Mouse (Mus musculus): ENCODE data around the gene Kpnb1. TPM values are rescaled to one million over a fixed set of nuclear protein-coding genes. Genes with fewer than 3 reads are reported as not detected.
A peak's percentile ranks its signal among the peaks of the same experiment; 100 is the strongest.
"Not testable (repeated sequence)": the region's sequence is repeated elsewhere in the genome, so short reads cannot be mapped to it uniquely, and the experiment has no call there.

Gene Kpnb1
- total RNA-seq (2021): 10 to 100 TPM; 72.9 to 87.5 TPM
- long read RNA-seq, experiment 1, full-length matches to known transcripts: 42 of 76 reads
- long read RNA-seq, experiment 1, partial matches to known transcripts: 14 of 76 reads
- long read RNA-seq, experiment 1, other reads (novel, unspliced or antisense): 20 of 76 reads
- long read RNA-seq, experiment 2, full-length matches to known transcripts: 28 of 63 reads
- long read RNA-seq, experiment 2, partial matches to known transcripts: 19 of 63 reads
- long read RNA-seq, experiment 2, other reads (novel, unspliced or antisense): 16 of 63 reads

DNA sequence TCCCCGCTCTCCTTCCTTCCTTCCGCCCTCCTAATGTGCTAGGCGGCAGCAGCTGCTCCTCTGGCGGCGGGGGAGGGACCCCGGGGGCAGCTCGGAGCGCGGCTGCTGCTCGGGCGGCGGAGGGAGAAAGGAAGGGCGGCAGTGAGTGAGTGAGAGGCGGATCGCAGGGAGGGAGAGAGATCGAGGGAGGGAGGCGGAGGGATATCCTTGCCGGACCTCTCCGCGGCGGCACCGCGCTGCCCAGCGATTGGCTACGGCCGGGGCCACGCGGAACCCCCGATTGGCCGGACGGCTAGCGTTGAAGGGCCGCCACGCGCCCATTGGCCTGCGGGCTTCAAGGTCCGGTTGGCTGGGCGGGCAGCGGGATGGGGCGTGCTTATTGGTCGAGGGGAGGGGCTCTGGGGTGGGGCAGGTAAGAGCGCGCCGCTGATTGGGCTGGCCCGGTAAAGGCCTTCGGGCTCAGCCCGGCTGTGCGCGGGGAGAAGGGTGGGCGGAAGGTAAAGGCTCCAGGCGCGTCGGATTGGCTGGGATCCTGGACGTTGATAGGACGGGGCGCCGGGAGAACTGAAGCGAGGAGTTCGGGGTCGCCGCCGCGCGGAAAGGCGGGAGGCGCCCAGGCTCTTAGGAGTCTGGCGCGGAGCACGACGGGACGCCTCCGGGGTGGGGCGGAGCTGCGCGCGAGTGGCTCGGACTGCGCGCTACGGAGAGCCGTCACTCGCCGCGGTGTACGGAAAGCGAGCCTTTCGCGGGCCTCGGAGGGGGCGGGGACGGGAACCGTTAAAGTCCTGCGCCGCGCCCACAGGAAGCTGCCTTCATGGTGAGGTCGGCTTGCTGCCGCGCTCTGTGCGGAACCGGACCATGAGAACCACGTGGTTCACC lies at the start of gene Kpnb1:
Gene Kpnb1, minus strand, starts transcription at position 118 of the 879 bp plus-strand sequence.
- DNase-seq: peak; percentile 97

DNA sequence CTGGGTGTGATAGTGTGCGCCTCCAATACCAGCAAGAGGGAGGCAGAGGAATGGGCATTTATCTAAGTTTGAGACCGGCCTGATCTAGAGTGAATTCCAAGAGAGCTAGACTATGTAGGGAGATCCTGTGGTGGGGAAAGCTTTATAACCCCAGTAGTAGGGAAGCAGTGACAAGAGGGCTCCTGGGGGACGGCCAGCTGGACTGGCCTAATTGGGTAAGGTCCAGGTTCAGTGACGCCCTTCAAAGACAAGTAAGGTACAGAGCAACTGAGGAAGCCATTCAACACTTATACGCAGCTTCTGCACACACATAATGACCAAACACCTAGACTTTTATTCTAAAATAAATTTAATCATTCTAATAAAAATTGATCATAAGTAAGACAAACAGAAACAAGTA lies 44.8 kb upstream of the Kpnb1 start:
- DNase-seq: no peak

DNA sequence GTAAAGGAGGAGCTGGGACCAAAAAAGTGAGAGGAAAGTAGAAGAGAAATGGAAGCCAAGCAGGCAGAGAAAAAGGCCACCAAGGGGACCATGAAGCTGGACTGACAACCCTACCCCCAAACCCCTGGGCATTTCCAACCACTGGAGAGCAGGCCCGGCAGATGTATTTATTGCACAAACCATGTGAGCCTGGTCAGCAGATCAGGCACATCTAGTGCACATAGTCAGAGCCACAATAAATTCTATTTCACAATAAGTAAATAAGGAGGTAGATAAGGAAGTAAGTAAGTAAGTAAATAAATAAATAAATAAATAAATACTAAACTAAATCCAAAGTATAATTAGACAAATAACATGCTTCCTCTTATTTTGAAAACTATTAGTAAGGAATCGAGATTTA lies 41.7 kb upstream of the Kpnb1 start:
- no peak for DNase-seq

DNA sequence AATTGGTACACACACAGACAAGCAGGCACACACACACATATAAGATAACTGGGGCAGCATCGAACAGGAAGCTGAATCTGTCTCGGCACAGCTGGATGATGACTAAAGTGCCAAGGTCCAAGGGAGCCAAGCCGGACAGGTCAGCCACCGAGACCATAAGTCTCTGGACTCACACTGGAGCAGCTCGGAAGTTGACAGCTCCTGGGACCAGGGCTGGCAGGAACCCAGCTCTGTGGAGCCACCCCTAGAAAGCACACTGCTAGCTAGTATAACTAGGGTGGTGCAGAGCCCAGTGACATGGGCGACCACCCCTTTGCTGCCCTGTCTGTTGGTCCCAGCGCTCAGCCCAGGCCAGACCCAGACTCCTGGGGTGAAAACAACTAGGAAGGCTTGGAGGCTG lies 41.3 kb upstream of the Kpnb1 start:
- DNase-seq: no peak

DNA sequence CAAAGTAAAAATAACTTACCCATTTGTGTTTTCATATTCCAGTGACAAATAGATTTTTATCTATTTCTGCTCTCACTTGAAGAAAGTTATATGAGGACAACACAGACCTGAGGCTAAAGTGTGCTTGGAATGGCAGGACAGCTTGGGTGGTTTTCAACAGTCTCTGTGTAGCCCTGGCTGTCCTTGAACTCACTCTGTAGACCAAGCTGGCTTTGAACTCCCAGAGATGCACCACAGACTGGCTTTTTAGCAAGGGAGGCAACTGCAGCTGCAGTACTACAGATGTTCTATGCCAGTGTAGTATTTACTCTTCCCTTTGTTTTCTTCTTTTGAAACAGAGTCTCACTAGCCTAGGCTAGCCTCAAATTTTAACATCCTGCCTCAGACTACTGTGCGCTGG lies 38.5 kb upstream of the Kpnb1 start:
- DNase-seq: no peak

DNA sequence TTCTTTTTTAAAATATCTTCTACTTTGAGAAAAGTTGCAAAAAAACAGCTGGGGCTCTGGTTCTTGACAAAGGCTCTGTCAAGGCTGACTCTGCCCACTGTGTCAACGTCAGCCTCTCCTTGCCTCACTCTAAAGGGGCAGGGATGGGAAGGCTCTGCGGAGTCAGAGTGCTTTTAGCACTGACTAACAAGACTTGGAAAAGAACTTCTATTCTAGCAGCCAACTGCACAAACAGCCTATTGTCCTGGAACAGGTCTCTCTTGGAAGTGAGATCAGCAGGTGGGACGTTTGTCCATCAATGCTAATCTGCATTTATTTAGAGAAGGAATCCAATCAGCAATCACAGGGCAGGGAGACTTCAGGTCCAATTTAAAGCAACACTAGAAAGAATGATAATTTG lies 35.8 kb upstream of the Kpnb1 start:
- no peak for DNase-seq

DNA sequence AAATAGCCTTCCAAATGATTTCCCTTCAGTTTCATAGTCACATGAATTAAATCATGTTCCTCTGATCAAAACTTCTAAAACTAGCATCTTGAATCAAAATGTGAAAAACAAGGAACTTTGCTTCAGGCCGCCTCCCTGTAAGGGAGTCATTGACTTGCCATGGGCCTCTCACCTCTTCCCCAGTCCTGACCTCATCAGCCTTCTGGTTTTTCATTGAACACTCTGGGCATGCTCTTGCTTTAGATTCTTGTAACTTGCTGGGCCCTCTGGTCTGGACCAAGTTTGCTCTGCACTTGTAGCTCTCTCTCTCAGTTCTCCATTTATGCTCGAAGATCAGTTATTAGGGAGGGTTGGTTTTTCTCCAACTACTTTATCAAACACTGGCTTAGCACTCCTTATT lies 33.9 kb upstream of the Kpnb1 start:
- DNase-seq: no peak

DNA sequence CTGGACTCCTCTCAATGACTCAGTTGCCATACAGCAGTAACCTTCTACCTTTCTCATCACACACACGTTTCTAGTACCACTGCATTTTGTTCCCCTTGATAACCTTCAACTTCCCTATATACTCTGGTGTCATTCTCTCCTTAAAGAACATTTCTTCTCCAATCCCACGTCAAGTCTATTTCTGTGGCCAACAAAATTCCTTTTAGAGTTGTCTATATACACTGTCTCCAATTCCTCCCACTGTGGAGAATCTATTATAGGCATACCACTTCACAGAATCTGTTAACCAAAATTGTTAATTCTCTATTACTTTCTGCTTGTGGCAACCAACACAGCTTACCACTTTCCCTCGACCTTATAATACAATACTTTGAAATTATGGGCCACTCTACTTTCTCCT lies 32.5 kb upstream of the Kpnb1 start:
- DNase-seq: no peak

DNA sequence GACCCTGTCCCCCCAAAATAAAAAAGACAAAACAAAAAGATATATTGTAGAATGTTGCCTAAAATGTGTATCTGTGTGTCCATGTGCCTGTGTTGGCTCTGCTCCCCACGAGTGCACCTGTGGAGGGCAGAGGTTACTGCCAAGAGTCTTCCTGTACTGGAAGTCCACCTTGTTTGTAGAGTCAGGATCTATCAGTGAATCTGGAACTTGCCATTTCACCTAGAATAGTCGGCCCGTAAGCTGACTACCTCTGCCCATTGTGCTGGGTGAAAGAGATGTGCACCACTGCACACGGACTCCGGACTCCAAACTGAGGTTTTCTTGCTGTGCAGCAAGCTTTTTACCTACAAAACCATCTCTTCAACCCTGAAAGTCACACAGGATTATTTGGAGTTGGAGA lies 26.7 kb upstream of the Kpnb1 start:
- DNase-seq: no peak

DNA sequence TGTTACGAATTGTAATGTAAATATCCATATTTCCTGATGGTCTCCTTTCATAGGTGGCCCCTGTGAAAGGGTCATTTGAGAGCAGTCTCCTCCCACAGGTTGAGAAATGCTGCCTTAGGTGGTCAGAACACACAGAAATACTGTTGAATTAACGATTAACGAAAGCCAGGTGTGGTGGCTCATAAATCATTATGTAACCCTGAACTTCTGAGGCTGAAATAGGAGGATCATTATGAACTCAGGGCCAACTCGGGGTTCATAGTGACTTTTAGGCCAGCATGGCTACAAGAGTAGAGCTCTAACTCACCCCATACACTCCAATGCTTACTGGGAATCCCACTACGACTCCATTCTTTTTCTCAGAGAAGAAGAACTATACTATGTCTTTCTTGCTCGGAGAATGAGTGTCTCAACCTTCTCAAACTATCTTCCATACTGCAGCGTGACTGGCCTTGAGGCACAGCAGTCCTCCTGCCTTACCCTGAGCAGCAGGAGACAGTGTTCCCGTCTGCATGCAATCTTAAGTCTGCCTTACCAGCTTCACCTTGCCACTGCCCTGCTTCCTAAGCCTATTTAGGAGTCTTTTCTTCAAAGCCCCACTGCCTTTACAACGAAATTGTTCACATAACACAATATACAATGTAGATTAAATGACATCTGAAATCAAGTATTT lies 23.2 kb upstream of the Kpnb1 start:
- DNase-seq: no peak

DNA sequence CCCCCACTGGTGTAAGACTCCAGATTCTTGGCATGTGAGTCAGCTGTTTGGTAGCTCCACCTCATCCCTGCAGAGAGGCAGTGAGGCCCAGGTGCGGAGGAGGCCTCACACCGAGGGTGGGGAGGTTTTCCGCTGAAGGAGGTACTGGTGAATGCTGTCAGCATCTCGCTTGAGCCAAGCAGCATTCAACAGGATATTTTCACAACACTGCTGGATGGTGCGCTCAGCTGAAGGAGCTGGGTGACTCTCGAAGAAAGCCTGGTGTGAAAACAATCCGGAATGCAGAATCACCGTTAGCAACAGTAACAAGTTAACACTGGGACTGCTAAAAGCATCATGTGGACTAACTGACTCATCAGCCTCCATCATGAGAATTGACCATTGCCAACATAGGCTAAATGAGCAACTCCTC lies 19.3 kb upstream of the Kpnb1 start:
- DNase-seq: no peak

DNA sequence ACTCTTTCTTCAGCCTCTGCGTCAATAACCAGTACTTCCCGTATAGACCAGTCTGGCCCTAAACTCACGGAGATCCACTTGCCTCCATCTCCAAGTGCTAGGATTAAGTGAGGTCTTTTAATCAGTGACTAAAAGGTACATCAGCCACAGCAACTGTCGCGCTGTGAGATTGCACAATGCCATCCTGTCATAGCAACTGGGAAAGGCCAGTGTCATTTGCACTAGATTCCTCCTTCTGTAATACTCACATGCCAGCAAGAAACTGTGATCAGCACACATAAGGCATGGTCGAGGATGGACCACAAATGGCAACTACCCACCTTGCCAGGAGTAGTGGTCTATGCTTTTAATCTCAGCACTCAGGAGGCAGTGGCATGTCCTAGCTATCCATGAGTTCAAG lies 11.8 kb upstream of the Kpnb1 start:
- DNase-seq: no peak

DNA sequence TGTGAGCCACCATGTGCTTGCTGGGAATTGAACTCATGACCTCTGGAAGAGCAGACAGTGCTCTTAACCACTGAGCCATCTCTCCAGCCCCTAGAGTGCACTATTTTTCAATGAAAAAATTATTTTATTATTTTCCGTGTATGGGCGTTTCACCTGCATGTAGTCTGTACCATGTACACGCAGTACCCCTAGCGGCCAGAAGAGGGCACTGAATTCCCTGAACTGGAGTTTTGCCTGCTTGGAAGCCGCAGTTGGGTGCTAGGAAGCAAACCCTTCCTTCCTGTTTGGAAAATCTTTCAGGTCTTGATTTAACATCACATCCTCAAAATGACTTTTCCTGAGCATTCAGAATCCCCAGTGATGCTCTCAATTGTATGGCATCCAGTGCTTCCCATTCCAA lies 10.9 kb upstream of the Kpnb1 start:
- DNase-seq: peak; percentile 45

DNA sequence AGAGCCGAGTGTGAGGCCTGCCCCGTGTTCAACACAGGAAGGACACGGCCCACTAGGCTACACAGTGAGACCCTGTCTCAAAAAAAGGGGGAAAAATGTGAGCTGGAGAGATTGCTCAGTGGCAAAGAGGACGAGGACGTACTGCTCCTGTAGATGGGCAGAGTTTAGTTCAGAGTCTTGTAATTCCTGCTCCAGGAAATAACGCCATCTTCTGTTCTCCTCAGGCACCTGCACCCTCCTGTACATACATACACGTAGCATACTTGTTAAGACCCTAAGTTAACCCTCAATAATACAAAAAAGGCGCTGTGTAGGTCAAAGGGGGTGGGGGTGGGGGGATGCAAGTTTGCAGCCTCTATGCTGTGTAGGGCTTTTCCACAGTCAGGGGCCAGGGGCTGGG lies 9.3 kb upstream of the Kpnb1 start:
- DNase-seq: no peak

DNA sequence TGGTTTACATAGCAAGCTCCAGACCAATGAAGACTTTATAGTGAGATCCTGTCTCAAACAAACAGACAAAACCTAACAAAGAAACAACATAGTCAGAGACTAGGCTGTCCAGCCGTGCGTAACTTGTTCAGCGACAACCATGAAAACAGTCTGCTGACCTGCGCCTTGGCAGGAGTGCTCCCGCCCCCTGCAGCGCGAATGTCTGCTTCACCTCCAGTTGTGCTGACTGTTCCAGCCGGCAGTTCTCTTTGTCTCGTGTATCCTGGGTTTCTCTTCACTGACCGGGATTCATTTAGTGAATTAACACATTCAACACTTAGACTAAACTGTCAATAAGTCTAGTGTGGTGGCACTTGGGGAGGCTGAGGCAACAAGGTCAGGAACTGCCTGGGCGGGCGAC lies 8.9 kb upstream of the Kpnb1 start:
- no peak for DNase-seq

DNA sequence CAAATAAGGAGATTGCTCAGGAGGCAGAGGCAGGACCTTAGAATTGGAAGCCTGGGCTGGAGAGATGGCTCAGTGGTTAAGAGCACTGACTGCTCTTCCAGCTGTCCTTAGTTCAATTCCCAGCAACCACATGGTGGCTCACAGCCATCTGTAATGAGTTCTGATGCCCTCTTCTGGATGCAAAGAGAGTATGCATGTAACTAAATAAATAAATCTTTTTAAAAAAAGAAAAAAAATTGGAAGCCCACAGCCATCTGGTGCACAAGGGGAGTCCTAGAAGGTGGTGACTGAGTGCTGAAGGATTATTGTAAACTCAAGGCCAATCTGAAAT lies 4.9 kb upstream of the Kpnb1 start:
- no peak for DNase-seq

DNA sequence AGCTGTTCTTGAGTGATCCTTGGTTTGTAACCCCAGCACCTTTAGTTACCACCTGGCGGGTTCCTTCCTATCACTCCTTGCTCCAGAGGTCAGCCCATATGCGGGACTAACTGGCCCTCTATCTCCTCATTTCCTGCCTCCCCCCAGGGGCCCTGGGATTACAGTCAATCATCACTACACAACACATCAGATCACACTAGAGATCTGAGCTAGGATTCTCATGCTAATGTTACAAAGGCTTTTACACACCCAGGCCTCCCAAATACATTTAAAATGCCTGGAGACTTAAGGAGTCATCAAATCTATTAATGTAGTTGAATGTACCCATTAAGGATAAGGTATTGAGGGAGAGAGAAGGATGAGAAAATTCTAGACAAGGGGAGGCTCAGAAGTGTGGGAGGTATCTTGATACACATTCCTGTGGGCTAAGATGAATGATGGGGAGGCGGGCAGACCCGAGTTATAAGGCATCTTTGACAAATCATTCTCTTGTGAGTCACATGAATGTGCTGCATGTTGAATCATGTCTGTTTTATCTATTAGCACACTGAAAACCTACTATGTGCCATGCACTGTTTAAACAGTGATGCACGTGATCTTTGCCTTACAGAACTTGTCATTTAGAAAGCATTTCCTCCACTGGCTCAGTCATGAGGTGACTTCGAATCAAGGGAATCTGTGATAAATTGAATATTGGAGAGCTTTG lies 4.4 kb upstream of the Kpnb1 start:
- no peak for DNase-seq

DNA sequence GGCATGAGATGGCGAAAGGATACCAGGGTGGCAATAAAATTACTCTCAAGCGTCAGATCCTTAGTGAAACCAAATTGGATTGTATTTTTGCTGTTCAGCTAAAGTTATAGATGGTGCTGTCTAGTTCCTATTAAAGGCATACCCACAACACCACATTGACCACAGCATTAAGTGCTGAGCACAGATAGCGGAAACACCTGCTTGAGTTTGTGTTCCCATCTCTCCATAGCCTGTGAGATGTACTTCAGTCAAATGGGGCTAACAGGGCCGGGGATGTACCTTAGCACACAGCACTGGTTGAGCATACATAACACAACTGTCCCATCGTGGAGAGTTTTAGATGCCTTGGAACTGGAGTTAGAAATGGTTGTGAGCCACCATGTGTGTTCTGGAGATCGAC lies 3.3 kb upstream of the Kpnb1 start:
- no peak for DNase-seq

DNA sequence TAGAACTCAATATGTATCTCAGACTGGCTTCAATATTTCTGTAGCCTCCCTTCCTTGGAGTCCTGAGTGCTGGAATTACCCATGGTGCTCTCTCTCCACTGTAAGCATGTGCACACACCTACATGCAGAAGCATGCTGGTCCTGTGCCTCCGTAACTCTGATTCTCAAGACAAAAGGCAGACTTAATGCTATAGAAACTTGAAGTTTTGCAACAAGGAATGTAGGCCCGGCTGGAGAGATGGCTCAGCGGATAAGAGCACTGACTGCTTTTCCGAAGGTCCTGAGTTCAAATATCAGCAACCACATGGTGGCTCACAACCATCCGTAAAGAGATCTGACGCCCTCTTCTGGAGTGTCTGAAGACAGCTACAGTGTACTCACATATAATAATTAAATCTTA lies 2.0 kb upstream of the Kpnb1 start:
- DNase-seq: not testable (repeated sequence)

DNA sequence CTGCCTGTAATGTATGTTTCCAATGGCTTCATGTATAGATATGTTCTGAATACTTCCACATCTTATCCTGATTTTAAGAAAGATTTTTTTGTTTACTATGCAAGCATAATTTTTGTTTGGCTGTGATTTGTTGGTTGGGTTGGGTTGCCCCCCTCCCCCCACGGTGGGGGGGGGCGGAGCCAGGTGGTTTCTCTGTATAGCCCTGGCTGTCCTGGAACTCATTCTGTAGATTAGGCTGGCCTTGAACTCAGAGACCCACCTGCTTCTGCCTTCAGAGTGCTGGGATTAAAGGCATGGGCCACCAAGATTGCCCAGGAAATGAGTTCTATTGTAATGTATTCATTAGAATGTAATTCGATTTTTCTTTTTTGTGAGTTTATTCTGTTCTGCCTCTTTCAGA lies 1.6 kb upstream of the Kpnb1 start:
- DNase-seq: no peak

DNA sequence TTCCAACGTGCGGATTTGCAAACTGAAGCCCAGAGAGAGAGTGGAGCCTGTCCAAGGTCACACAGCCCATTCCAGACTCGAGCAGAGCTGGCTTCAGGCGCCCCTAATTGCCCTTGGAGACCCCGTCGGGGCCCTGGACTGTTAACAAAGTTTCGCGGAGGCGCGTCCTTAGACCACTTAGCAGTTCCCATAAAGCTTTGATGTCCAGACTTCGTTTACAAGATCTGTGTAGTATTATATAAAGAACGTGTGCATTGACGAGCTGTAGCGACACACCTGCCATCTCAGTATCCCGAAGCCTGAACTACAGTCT lies 918 bp upstream of the Kpnb1 start:
- no peak for DNase-seq

DNA sequence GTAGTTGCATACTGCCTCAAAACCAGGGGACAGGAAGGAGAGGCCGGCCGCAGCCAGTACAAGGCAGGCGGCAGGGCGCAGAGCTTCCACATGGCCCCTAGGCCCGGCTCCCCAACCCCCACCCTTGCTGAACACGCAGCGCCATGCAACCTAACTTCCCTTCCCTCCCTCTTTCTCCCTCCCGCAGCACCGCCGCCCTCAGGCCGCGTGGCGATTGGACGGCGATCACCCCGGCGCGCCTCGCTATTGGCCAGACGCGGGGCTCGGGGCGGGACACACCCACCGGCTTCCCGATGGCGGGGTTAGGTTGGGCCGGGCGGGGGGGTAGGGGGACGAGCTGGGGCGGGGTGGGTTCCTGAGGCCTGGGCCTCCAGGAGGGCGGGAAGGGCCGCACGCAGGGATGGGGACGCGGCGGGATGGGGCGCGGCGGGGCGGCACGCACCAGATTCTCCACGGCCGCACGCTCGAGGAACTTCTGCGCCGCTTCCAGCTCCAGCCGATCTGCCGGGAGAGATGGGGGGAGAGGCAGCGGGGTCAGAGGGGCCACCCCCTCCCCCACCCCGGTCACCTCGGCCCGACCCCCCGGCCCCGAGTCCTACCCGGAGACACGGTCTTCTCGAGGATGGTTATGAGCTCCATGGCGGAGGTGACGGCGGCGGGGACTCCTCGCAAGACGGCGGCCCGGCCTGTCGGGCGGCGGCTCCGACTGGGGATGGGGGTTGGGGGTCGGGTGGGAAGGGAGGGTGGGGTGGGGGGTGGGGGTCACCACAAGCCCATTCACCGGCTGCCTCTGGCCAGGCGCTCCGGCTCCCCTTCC lies 526 bp downstream of the Kpnb1 start:
- peak; percentile 96 for DNase-seq
